9 mouse cellular contexts compared by ENCODE assay signal in the genomic region with DNA sequence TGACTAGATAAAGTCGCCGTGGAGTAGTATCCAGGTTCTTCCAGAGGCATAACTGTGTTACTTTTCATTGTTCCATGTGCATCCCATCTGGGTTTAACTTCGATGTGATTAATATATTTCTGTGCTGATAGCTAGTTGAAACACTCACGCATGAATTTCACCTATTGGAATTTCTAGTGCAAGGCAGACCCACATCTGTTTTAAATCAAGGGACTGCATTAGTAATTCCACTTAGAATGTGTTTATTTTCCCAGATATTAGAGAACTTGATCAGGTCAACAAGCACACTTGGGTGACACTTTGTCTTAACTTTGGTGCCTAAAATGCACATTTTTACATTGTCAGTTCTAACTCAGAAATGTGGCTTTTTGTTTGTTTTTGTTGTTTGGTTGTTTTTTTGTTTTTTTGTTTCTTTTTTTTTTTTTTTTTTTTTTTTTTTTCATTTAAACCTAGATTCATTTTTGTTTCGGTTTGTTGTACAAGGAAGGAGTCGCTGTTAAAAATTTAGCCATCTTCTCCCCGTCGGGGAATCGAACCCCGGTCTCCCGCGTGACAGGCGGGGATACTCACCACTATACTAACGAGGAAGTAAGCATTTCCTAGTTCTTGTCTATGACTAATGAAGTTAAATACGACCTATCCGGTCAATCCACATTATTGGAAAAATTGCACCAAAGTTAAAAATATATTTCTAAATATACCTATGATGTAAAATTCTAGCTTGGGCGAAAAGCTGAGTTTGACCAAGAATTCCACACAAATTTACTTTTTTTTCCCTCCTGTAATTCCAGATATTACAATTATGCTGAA. TPM values are rescaled to one million over a fixed set of nuclear protein-coding genes. Genes with fewer than 3 reads are reported as not detected.
A peak's percentile ranks its signal among the peaks of the same experiment; 100 is the strongest.
DNase-seq lines count a peak whose midpoint lies in the region; ATAC-seq and TF ChIP-seq lines count a peak whose summit lies in the region.
"Had no signal": no experiment of that assay in that cellular context is flagged by ENCODE, and none has a peak within 500 bp of the region (broad histone marks: within the 10 kb centered on the region; RNA-seq: fewer than 3 reads in every experiment).

No protein-coding gene starts in this region.

- H3K4me1 ChIP-seq in midbrain, embryonic 10.5 days: peaks cover 28% of the 10 kb centered on the region
- peaks cover 3% of the 10 kb centered on the region; the same call in 1 of the 2 replicates for H3K4me1 ChIP-seq in midbrain, embryonic 16.5 days (ENCODE audit: control insufficient read depth, insufficient read depth, low read length)
- peaks cover 2% of the 10 kb centered on the region; the same call in 1 of the 2 replicates for H3K4me1 ChIP-seq in forebrain, embryonic 16.5 days (replicated peaks; ENCODE audit: control insufficient read depth, insufficient read depth, low read length)
- H3K4me1 ChIP-seq in intestine, postnatal 0 days (replicated peaks; ENCODE audit: control insufficient read depth, insufficient read depth, low read length): no peaks in the 10 kb centered on the region
- peaks cover 51% of the 10 kb centered on the region for H3K4me1 ChIP-seq in liver, embryonic 12.5 days
- H3K4me1 ChIP-seq in neural tube, embryonic 11.5 days (ENCODE audit: control insufficient read depth, insufficient read depth, low read length): no peaks in the 10 kb centered on the region

- ATAC-seq in midbrain, embryonic 16.5 days: no peak
- ATAC-seq in forebrain, embryonic 16.5 days: peak; percentile 41; the same call in 1 of the 2 replicates
- ATAC-seq in intestine, postnatal 0 days: 0 out of 2 replicates have a peak, but pooled peaks have one; percentile 11
- no peak for ATAC-seq in liver, embryonic 12.5 days
- ATAC-seq in neural tube, embryonic 11.5 days (ENCODE audit: insufficient read depth, low FRiP score, low TSS enrichment): peak; percentile 52; the same call in 1 of the 2 replicates

- WGBS in midbrain, embryonic 10.5 days: 10% methylated on average over 17 of the region's 17 CpGs
- WGBS in midbrain, embryonic 16.5 days: 14% methylated on average over 17 of the region's 17 CpGs
- 14% methylated on average over 17 of the region's 17 CpGs for WGBS in forebrain, embryonic 16.5 days
- 18% methylated on average over 17 of the region's 17 CpGs for WGBS in intestine, postnatal 0 days
- WGBS in liver, embryonic 12.5 days (ENCODE audit: insufficient replicate concordance): 7% methylated on average over 17 of the region's 17 CpGs
- 11% methylated on average over 17 of the region's 17 CpGs for WGBS in neural tube, embryonic 11.5 days

- H3K4me2 ChIP-seq in midbrain, embryonic 16.5 days (ENCODE audit: low read length): no peak overlapping the region
- H3K4me2 ChIP-seq in forebrain, embryonic 16.5 days (ENCODE audit: low read length): no peak overlapping the region
- peak overlapping the region; percentile 32 for H3K4me2 ChIP-seq in intestine, postnatal 0 days (replicated peaks; ENCODE audit: low read depth)
- peak overlapping the region; percentile 76 for H3K4me2 ChIP-seq in liver, embryonic 12.5 days
- H3K4me2 ChIP-seq in neural tube, embryonic 11.5 days (ENCODE audit: low read depth): no peak overlapping the region

- no peak for TF ChIP-seq CTCF in intestine, postnatal 0 days (IDR thresholded peaks at IDR 0.05; ENCODE audit: low read depth)

- no peaks in the 10 kb centered on the region for H3K36me3 ChIP-seq in midbrain, embryonic 10.5 days
- H3K36me3 ChIP-seq in midbrain, embryonic 16.5 days (ENCODE audit: control insufficient read depth, insufficient read depth, low read length): no peaks in the 10 kb centered on the region
- H3K36me3 ChIP-seq in forebrain, embryonic 16.5 days (ENCODE audit: control insufficient read depth, insufficient read depth): no peaks in the 10 kb centered on the region
- no peaks in the 10 kb centered on the region for H3K36me3 ChIP-seq in intestine, postnatal 0 days (ENCODE audit: control insufficient read depth, insufficient read depth)
- no peaks in the 10 kb centered on the region for H3K36me3 ChIP-seq in liver, embryonic 12.5 days
- no peaks in the 10 kb centered on the region for H3K36me3 ChIP-seq in neural tube, embryonic 11.5 days (ENCODE audit: control insufficient read depth, insufficient read depth, low read length)

- no peaks in the 10 kb centered on the region for H3K9me3 ChIP-seq in midbrain, embryonic 10.5 days (replicated peaks)
- H3K9me3 ChIP-seq in midbrain, embryonic 16.5 days (replicated peaks; ENCODE audit: control insufficient read depth, low read length, poor library complexity, severe bottlenecking): no peaks in the 10 kb centered on the region
- no peaks in the 10 kb centered on the region for H3K9me3 ChIP-seq in forebrain, embryonic 16.5 days (ENCODE audit: control insufficient read depth, low read length)
- no peaks in the 10 kb centered on the region for H3K9me3 ChIP-seq in intestine, postnatal 0 days (ENCODE audit: control insufficient read depth)
- no peaks in the 10 kb centered on the region for H3K9me3 ChIP-seq in liver, embryonic 12.5 days (replicated peaks)
- H3K9me3 ChIP-seq in neural tube, embryonic 11.5 days (ENCODE audit: control insufficient read depth, low read length): no peaks in the 10 kb centered on the region

- H3K27ac ChIP-seq in midbrain, embryonic 10.5 days (replicated peaks): no peak overlapping the region
- H3K27ac ChIP-seq in midbrain, embryonic 16.5 days (ENCODE audit: low read length): no peak overlapping the region
- H3K27ac ChIP-seq in forebrain, embryonic 16.5 days (ENCODE audit: low read length): no peak overlapping the region
- H3K27ac ChIP-seq in intestine, postnatal 0 days (ENCODE audit: low read depth, low read length): no peak overlapping the region
- H3K27ac ChIP-seq in liver, embryonic 12.5 days: peak overlapping the region; percentile 61; the same call in 1 of the 2 replicates
- no peak overlapping the region for H3K27ac ChIP-seq in neural tube, embryonic 11.5 days (ENCODE audit: low read depth, low read length)
- H3K27ac ChIP-seq: macrophage had no signal

- H3K9ac ChIP-seq in midbrain, embryonic 16.5 days (ENCODE audit: low read depth, low read length): no peak overlapping the region
- no peak overlapping the region for H3K9ac ChIP-seq in forebrain, embryonic 16.5 days (replicated peaks; ENCODE audit: low read depth, low read length)
- no peak overlapping the region for H3K9ac ChIP-seq in intestine, postnatal 0 days (ENCODE audit: low read depth, low read length)
- H3K9ac ChIP-seq in liver, embryonic 12.5 days: peak overlapping the region; percentile 43; the same call in 1 of the 2 replicates
- H3K9ac ChIP-seq in neural tube, embryonic 11.5 days (ENCODE audit: low read length): no peak overlapping the region

- H3K4me3 ChIP-seq in midbrain, embryonic 10.5 days: peak overlapping the region; percentile 46
- H3K4me3 ChIP-seq in midbrain, embryonic 16.5 days (ENCODE audit: low read depth, low read length): no peak overlapping the region
- no peak overlapping the region for H3K4me3 ChIP-seq in forebrain, embryonic 16.5 days (replicated peaks; ENCODE audit: low read length)
- no peak overlapping the region for H3K4me3 ChIP-seq in intestine, postnatal 0 days (ENCODE audit: low read depth, low read length)
- H3K4me3 ChIP-seq in liver, embryonic 12.5 days: peak overlapping the region; percentile 58
- no peak overlapping the region for H3K4me3 ChIP-seq in neural tube, embryonic 11.5 days (ENCODE audit: low read depth, low read length)

- peak; percentile 80 for DNase-seq in midbrain, embryonic 10.5 days (ENCODE audit: low spot score)
- peak; percentile 42 for DNase-seq in adrenal gland, adult 8-10 months
- peak; percentile 80 for DNase-seq in neural tube, embryonic 11.5 days (ENCODE audit: low spot score)
- DNase-seq in urinary bladder, postnatal 14 days (ENCODE audit: low spot score): peak; percentile 59

- no peaks in the 10 kb centered on the region for H3K27me3 ChIP-seq in midbrain, embryonic 10.5 days (ENCODE audit: low read depth, poor library complexity, severe bottlenecking)
- peaks cover 3% of the 10 kb centered on the region for H3K27me3 ChIP-seq in midbrain, embryonic 16.5 days (ENCODE audit: control insufficient read depth, insufficient read depth, low read depth, low read length)
- 0 out of 2 replicates have a peak, but pooled peaks cover 4% of the 10 kb centered on the region for H3K27me3 ChIP-seq in forebrain, embryonic 16.5 days (replicated peaks; ENCODE audit: control insufficient read depth, insufficient read depth, low read length)
- no peaks in the 10 kb centered on the region for H3K27me3 ChIP-seq in intestine, postnatal 0 days (replicated peaks; ENCODE audit: control insufficient read depth, insufficient read depth, low read length)
- no peaks in the 10 kb centered on the region for H3K27me3 ChIP-seq in liver, embryonic 12.5 days (replicated peaks)
- no peaks in the 10 kb centered on the region for H3K27me3 ChIP-seq in neural tube, embryonic 11.5 days (ENCODE audit: control insufficient read depth, insufficient read depth, low read length)

RNA-seq across cellular contexts. Expression of a gene that starts 9.7 kb away (rescaled TPM):
- polyA plus RNA-seq in midbrain, embryonic 10.5 days (2016; fragmentation: Nextera tagmentation; extraction: Ambion mirVana): 23.8 and 24.8 TPM in 2 replicates
- 12.0 and 13.7 TPM in 2 replicates for polyA plus RNA-seq in midbrain, embryonic 16.5 days (2015; fragmentation: Nextera tagmentation; extraction: Ambion mirVana)
- 1 to 10 TPM; 1.5 to 6.2 (median 3.6) TPM for total RNA-seq in adrenal gland, adult 8-10 months (2022)
- polyA plus RNA-seq in forebrain, embryonic 16.5 days (2015; fragmentation: Nextera tagmentation; extraction: Ambion mirVana): 24.8 and 25.7 TPM in 2 replicates
- polyA plus RNA-seq in intestine, postnatal 0 days (2015; fragmentation: Nextera tagmentation; extraction: Ambion mirVana): 1.2 TPM in 2 replicates
- 1.9 and 2.5 TPM in 2 replicates for polyA plus RNA-seq in liver, embryonic 12.5 days (2016; fragmentation: Nextera tagmentation; extraction: Ambion mirVana)
- 22.1 and 25.9 TPM in 2 replicates for polyA plus RNA-seq in neural tube, embryonic 11.5 days (2014; fragmentation: Nextera tagmentation; extraction: Ambion mirVana)

RNA-seq across cellular contexts. Expression of a gene that starts 45.8 kb away (rescaled TPM):
- polyA plus RNA-seq in midbrain, embryonic 10.5 days (2016; fragmentation: Nextera tagmentation; extraction: Ambion mirVana): 0.11 TPM in 1 of 2 replicates, not detected in the other
- polyA plus RNA-seq in midbrain, embryonic 16.5 days (2015; fragmentation: Nextera tagmentation; extraction: Ambion mirVana): not detected in 2 replicates
- not detected for total RNA-seq in adrenal gland, adult 8-10 months (2022)
- polyA plus RNA-seq in forebrain, embryonic 16.5 days (2015; fragmentation: Nextera tagmentation; extraction: Ambion mirVana): not detected in 2 replicates
- polyA plus RNA-seq in intestine, postnatal 0 days (2015; fragmentation: Nextera tagmentation; extraction: Ambion mirVana): not detected in 2 replicates
- not detected in 2 replicates for polyA plus RNA-seq in liver, embryonic 12.5 days (2016; fragmentation: Nextera tagmentation; extraction: Ambion mirVana)
- 0.16 and 0.19 TPM in 2 replicates for polyA plus RNA-seq in neural tube, embryonic 11.5 days (2014; fragmentation: Nextera tagmentation; extraction: Ambion mirVana)
- polyA plus RNA-seq: macrophage had no signal

Comparison
In these comparisons a context has a peak if more than half of its experiments do, and no peak if none do; other contexts are left out.
1. H3K4me3 ChIP-seq: peak in midbrain, embryonic 10.5 days (single experiment) and liver, embryonic 12.5 days (single experiment); none in midbrain, embryonic 16.5 days (single experiment), forebrain, embryonic 16.5 days (single experiment), intestine, postnatal 0 days (single experiment) and neural tube, embryonic 11.5 days (single experiment).
2. ATAC-seq: peak in forebrain, embryonic 16.5 days (single experiment), intestine, postnatal 0 days (single experiment) and neural tube, embryonic 11.5 days (single experiment); none in midbrain, embryonic 16.5 days (single experiment) and liver, embryonic 12.5 days (single experiment).
3. H3K4me2 ChIP-seq: peak in intestine, postnatal 0 days (single experiment) and liver, embryonic 12.5 days (single experiment); none in midbrain, embryonic 16.5 days (single experiment), forebrain, embryonic 16.5 days (single experiment) and neural tube, embryonic 11.5 days (single experiment).
4. Peak in every context shown above with its lines, with median percentiles within 50 percentile points of each other: DNase-seq.